Mouse (Mus musculus) kidney, embryonic 14.5 days (tissue): ENCODE measurements at regions not wholly inside any gene's neighbourhood (a gene's known extent, or its start where the extent isn't known, plus 50 kb on each side); places are given as distances from the start of the nearest gene placed in this dataset.

Source experiments
- ATAC-seq: fragments of 200-750 bp; cut with Nextera tagmentation; 2 replicates; pipeline ENCODE4 v1.8.0; 2017; ENCODE audit warnings: moderate number of reproducible peaks, mild to moderate bottlenecking, moderate TSS enrichment, moderate library complexity; ENCODE audit not compliant: low FRiP score, low TSS enrichment
- H3K27ac ChIP-seq: fragments of 300-500 bp; sonication (generic); 2 replicates; pipeline ENCODE4 v1.5.1; 2014; ENCODE audit warnings: low read depth, mild to moderate bottlenecking, low read length, moderate library complexity, mixed read lengths
- H3K27me3 ChIP-seq: fragments of 300-500 bp; sonication (generic); 2 replicates; pipeline ENCODE4 v1.6.1; 2014; ENCODE audit warnings: mild to moderate bottlenecking, low read length; ENCODE audit not compliant: control insufficient read depth, insufficient read depth
- H3K36me3 ChIP-seq: fragments of 300-500 bp; sonication (generic); 2 replicates; pipeline ENCODE4 v1.6.1; 2014; ENCODE audit warnings: low read length, mixed read lengths; ENCODE audit not compliant: control insufficient read depth, insufficient read depth
- H3K4me1 ChIP-seq: fragments of 300-500 bp; sonication (generic); 2 replicates; pipeline ENCODE4 v1.6.1; 2014; ENCODE audit warnings: low read length, mixed read lengths; ENCODE audit not compliant: control insufficient read depth, insufficient read depth
- H3K4me2 ChIP-seq: fragments of 300-500 bp; sonication (generic); replicated peaks from 2 replicates; pipeline ENCODE4 v1.6.1; 2014; ENCODE audit warnings: low read depth, mild to moderate bottlenecking, low read length
- H3K4me3 ChIP-seq: fragments of 300-500 bp; sonication (generic); 2 replicates; pipeline ENCODE4 v1.5.1; 2014; ENCODE audit warnings: mild to moderate bottlenecking, low read length
- H3K9ac ChIP-seq: fragments of 300-500 bp; sonication (generic); 2 replicates; pipeline ENCODE4 v1.6.1; 2014; ENCODE audit warnings: low read depth, mild to moderate bottlenecking, low read length, moderate library complexity
- H3K9me3 ChIP-seq: fragments of 300-500 bp; sonication (generic); 2 replicates; pipeline ENCODE4 v1.6.1; 2016; ENCODE audit warnings: low read length; ENCODE audit not compliant: control insufficient read depth
- WGBS: fragments of 180-500 bp; shearing (Covaris S2); extraction: QIAGEN DNeasy Blood & Tissue Kit; methylation state at CpG from one replicate; pipeline ENCODE4 v1.1.7; 2014; 5-methylcytosine and 5-hydroxymethylcytosine counted together

DNA sequence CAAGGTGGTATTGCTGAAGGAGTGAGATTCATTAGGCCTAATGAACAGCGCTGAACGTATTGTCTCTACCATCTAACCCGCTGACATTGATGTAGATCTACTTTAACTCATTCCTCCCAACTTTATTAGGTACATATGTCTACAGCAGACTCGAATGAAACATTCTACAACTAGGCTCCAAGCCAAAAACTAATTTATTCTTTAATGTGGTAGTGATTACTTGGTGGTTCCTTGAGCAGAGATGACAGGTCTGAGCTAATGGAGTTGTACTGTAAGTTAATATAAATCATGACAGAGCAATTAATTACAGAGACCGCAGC, 271.2 kb downstream of the Etnk1 start:
- Histone ChIP-seq H3K4me3 (no peak overlapping the region), H3K9me3 (no peaks in the 10 kb centered on the region), H3K4me1 (no peaks in the 10 kb centered on the region), H3K4me2 (no peak overlapping the region), H3K27ac (no peak overlapping the region), H3K27me3 (no peaks in the 10 kb centered on the region), H3K36me3 (no peaks in the 10 kb centered on the region), H3K9ac (no peak overlapping the region)
- no peak for ATAC-seq
- 64% methylated on average over 5 of the region's 5 CpGs for WGBS

DNA sequence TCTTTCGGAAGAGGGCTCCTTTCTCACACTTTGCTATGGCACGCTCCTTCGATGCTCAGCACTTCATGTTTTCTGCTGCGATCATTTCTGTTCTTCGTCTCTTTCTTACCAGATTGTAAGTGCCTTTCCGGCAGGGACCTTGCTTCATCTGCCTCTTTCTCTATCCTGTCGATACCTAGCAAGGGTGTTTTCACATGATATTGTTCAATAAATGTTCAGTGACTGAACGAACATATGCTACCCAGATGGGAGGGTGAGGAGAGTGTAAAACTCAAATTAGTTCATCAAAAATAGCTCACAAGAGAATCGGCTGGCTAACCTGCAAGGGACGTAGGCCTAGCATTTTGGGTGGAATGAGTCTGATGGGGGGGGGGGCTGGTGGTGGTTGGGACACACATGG, 272.5 kb downstream of the Etnk1 start:
- WGBS, result 96% methylated on average over 10 of the region's 10 CpGs
- Histone ChIP-seq H3K9me3 (no peaks in the 10 kb centered on the region), H3K27ac (no peak overlapping the region)

DNA sequence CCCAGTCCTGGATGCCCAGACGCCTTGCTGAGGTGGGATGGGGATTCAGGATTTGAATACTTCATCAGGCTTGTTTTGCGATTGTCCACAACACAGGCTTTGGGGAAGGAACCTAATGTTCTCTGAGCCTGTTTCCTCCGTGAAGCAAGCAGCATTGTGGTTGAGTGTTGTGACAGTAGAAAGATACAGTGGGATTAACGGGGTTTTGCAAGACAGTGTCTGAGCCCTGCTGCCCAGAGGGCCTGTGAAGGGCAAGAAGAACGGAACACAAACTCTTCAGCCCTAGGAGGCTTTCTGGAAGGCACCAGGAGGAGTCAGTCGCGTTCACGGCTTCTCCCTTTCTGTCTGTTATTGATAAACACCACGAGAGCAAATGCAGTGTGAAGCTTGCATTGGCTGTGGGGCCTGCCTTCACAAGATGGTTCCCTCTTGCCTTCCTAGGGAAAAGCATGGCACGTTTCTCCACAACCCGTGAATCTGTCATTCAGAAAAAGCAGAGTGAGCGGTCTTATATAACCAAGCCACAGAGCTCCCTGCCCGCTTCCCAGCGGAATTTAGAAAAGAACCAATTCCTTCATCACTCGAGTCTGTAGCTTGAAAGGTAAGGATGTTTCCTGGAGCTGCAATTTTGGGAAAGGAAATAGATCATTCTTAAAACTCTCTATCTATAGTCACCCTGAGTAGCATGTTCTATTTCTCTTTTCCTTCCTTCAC, 273.4 kb downstream of the Etnk1 start:
- Histone ChIP-seq H3K4me2 (no peak overlapping the region), H3K27me3 (no peaks in the 10 kb centered on the region), H3K9me3 (no peaks in the 10 kb centered on the region), H3K4me3 (no peak overlapping the region), H3K9ac (no peak overlapping the region), H3K36me3 (no peaks in the 10 kb centered on the region), H3K4me1 (no peaks in the 10 kb centered on the region), H3K27ac (no peak overlapping the region)
- 82% methylated on average over 15 of the region's 15 CpGs for WGBS
- ATAC-seq, result no peak

More for the DNA sequence above, 272.5 kb downstream of the Etnk1 start:
- no peak for ATAC-seq
- no peak overlapping the region for H3K9ac ChIP-seq
- no peaks in the 10 kb centered on the region for H3K36me3 ChIP-seq
- H3K27me3 ChIP-seq, result no peaks in the 10 kb centered on the region
- no peak overlapping the region for H3K4me3 ChIP-seq
- no peaks in the 10 kb centered on the region for H3K4me1 ChIP-seq
- no peak overlapping the region for H3K4me2 ChIP-seq

DNA sequence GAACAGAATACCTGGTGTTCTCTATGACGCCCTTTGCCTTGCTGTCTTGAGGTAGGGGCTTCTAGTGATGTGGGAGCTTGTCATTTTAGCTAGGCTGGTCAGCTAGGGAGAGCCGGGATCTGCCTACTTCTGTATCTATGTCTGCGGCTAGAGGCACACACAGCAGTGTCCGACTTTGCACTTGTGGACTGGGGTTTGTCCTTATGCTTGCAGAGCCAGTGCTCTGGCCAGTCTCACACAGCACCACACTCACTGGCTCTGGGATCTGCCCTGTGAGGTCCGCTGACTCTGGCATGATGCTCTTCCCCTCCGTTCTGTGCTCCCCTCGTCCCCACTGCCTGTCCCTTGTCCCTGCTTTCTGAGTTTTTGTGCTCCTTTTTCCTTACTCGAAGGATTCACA, 275.3 kb downstream of the Etnk1 start:
- Histone ChIP-seq H3K4me1 (no peaks in the 10 kb centered on the region), H3K27me3 (no peaks in the 10 kb centered on the region), H3K4me3 (no peak overlapping the region), H3K9ac (no peak overlapping the region), H3K4me2 (no peak overlapping the region), H3K36me3 (no peaks in the 10 kb centered on the region), H3K27ac (no peak overlapping the region), H3K9me3 (no peaks in the 10 kb centered on the region)
- WGBS, result 84% methylated on average over 8 of the region's 8 CpGs
- no peak for ATAC-seq

DNA sequence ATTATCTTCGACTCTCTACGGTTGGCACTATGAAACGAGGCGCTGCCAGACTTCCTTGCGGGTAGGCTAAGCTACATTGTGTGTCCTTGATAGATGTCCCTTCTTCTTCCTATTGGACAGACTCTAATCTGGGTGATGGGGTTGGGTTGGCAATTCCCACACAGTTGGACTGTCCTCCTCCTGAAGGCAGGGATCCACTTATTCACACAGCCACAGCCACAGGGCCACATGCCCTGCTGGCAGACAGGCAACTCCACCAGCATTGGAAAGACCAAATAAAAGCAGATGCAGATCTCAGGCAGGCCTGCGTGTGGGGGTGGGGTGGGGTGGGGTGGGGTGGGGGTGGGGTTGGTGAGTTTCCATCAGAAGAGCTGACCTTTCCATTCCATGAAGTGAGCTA, 276.4 kb downstream of the Etnk1 start:
- Histone ChIP-seq H3K27me3 (no peaks in the 10 kb centered on the region), H3K4me3 (no peak overlapping the region), H3K4me2 (no peak overlapping the region), H3K9ac (no peak overlapping the region), H3K27ac (no peak overlapping the region), H3K36me3 (no peaks in the 10 kb centered on the region), H3K9me3 (no peaks in the 10 kb centered on the region), H3K4me1 (no peaks in the 10 kb centered on the region)
- ATAC-seq, result no peak
- WGBS, result 92% methylated on average over 6 of the region's 6 CpGs

DNA sequence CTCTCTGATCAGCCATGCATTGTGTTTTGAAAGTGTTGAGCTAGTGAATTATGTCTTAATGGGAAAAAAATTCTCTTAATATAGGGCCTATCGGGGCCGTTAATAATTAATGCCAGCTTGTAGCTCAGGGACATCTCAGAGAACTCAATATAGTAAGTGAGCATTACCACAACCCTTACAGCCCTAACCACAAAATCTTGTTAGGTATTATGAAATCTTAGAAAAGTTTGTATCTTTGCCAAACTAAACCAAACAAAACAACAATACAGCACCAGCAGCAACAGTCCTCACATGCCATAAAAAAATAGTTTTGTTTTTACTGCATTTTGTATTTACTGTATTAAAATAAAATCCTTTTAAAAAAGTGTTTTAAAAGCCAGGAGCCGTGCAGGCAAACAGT, 277.8 kb downstream of the Etnk1 start:
- H3K9ac ChIP-seq, result no peak overlapping the region
- H3K4me3 ChIP-seq, result no peak overlapping the region
- ATAC-seq, result no peak
- no peaks in the 10 kb centered on the region for H3K4me1 ChIP-seq
- H3K4me2 ChIP-seq, result no peak overlapping the region
- no peaks in the 10 kb centered on the region for H3K9me3 ChIP-seq
- no peaks in the 10 kb centered on the region for H3K36me3 ChIP-seq
- no peaks in the 10 kb centered on the region for H3K27me3 ChIP-seq
- 70% methylated on average over 3 of the region's 3 CpGs for WGBS
- no peak overlapping the region for H3K27ac ChIP-seq

DNA sequence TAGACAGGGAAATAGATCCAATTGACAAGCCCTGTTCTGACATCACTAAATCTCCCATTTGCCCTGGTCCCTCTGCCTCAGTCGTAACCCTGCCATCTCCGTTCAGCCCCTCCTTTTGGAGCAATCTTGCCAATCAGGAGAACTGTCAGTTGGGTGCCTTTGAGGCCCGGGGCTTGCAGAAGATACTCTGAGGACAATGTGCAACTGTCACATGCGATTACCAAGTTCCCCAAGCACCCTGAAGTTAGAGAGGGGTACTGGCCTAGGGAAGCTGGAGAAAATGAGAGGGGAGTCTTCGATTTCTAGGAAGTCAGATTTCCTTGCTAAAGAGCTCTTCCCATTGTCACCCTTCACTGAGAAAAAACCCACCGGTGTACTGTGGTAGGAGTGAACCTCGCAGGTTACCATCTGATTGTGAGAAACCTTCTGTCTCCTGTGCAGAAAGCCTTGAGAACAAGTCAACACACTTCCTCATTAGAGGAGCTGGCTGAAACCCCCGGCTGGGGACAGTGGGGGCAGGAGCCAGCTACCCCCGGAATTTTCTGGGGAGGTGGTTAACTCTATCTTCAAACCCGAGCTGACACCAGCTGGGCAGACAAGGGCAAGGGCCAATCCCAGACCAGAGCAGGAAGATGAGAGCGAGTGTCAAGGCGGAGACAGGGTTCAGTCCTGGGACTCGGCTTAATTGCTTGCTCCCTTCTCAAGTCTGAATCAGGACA, 279.0 kb downstream of the Etnk1 start:
- WGBS, result 77% methylated on average over 13 of the region's 13 CpGs
- no peak overlapping the region for H3K4me3 ChIP-seq
- H3K9ac ChIP-seq, result no peak overlapping the region
- no peaks in the 10 kb centered on the region for H3K4me1 ChIP-seq
- H3K9me3 ChIP-seq, result no peaks in the 10 kb centered on the region
- no peak for ATAC-seq
- H3K27ac ChIP-seq, result no peak overlapping the region
- H3K27me3 ChIP-seq, result no peaks in the 10 kb centered on the region
- H3K4me2 ChIP-seq, result no peak overlapping the region
- no peaks in the 10 kb centered on the region for H3K36me3 ChIP-seq

DNA sequence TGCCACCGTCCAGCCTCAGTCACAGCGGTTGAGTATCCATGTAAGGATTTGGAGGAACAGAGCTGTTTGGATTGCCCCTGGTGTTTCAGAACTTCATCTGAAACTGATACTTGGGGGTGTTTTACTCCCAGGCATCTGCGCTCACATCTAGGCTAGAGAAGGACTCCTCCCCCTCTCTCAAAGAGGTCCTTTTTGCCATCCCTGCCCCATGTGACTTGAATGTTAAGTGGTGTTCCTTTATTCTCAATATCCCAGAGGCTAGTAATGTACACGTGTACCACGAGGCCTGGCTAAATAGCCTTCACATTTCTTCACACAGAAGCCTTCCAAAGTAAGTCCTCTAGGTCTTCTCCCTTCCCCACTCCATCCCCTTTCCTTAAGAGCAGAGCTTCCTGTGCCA, 280.0 kb downstream of the Etnk1 start:
- WGBS, result 75% methylated on average over 5 of the region's 5 CpGs
- no peak for ATAC-seq

DNA sequence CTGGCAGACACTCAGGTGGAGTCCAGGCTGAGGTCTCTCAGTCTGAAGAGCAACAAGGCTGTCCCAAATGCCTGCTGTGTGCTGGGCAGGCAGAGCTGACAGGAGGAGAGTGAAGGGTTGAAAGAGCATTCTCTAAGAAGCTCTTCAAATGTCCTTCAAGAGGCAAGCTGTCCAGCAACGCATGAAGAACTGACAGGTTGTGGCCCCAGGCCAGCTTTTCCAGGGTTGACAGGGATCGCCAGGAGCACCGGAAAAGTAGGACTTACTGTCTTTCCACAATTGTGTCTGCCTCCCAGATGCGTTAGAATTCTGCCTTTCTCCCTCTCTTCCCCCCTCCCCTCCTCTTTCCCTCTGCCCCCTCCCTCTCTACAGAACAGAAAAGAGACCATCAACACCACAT, 282.1 kb downstream of the Etnk1 start:
- Histone ChIP-seq H3K36me3 (no peaks in the 10 kb centered on the region), H3K9ac (no peak overlapping the region), H3K9me3 (no peaks in the 10 kb centered on the region), H3K27ac (no peak overlapping the region), H3K4me2 (no peak overlapping the region), H3K4me1 (no peaks in the 10 kb centered on the region), H3K27me3 (no peaks in the 10 kb centered on the region), H3K4me3 (no peak overlapping the region)
- ATAC-seq, result no peak
- 81% methylated on average over 4 of the region's 4 CpGs for WGBS

More for the DNA sequence above, 280.0 kb downstream of the Etnk1 start:
- no peak overlapping the region for H3K4me3 ChIP-seq
- no peaks in the 10 kb centered on the region for H3K36me3 ChIP-seq
- H3K4me2 ChIP-seq, result no peak overlapping the region
- H3K27me3 ChIP-seq, result no peaks in the 10 kb centered on the region
- H3K27ac ChIP-seq, result no peak overlapping the region
- H3K9ac ChIP-seq, result no peak overlapping the region
- H3K4me1 ChIP-seq, result no peaks in the 10 kb centered on the region
- no peaks in the 10 kb centered on the region for H3K9me3 ChIP-seq
